Comparison of ENCODE assay signal across 27 mouse cellular contexts in genomic region chr7:124607061-124607460, GRCm38 (mm10).
"Had no signal": no experiment of that assay in that cellular context is flagged by ENCODE, and none has a peak within 500 bp of the region (broad histone marks: within the 10 kb centered on the region; RNA-seq: fewer than 3 reads in every experiment).

No protein-coding gene starts in this region.

- H3K4me2 ChIP-seq: embryonic facial prominence, embryonic 12.5 days; embryonic facial prominence, embryonic 13.5 days; embryonic facial prominence, embryonic 15.5 days; forebrain, embryonic 12.5 days; forebrain, embryonic 13.5 days; forebrain, embryonic 15.5 days had no signal

- H3K27ac ChIP-seq: embryonic facial prominence, embryonic 10.5 days; embryonic facial prominence, embryonic 12.5 days; embryonic facial prominence, embryonic 13.5 days; embryonic facial prominence, embryonic 15.5 days; forebrain, embryonic 10.5 days; forebrain, embryonic 12.5 days; forebrain, embryonic 13.5 days; forebrain, embryonic 15.5 days; gastrocnemius, adult 2 months had no signal

- H3K4me3 ChIP-seq: embryonic facial prominence, embryonic 10.5 days; embryonic facial prominence, embryonic 12.5 days; embryonic facial prominence, embryonic 13.5 days; embryonic facial prominence, embryonic 15.5 days; erythroblast, embryonic 14.5 days; forebrain, embryonic 10.5 days; forebrain, embryonic 12.5 days; forebrain, embryonic 13.5 days; forebrain, embryonic 15.5 days; gastrocnemius, adult 2 months had no signal

- ATAC-seq: forebrain, embryonic 13.5 days; forebrain, embryonic 14.5 days; forebrain, embryonic 15.5 days; forebrain, embryonic 16.5 days; forebrain, postnatal 0 days had no signal

- H3K9ac ChIP-seq: embryonic facial prominence, embryonic 12.5 days; embryonic facial prominence, embryonic 13.5 days; embryonic facial prominence, embryonic 15.5 days; forebrain, embryonic 12.5 days; forebrain, embryonic 13.5 days; forebrain, embryonic 15.5 days; forebrain, postnatal 0 days had no signal

- H3K27me3 ChIP-seq: embryonic facial prominence, embryonic 12.5 days; embryonic facial prominence, embryonic 13.5 days; embryonic facial prominence, embryonic 15.5 days; forebrain, embryonic 12.5 days; forebrain, embryonic 13.5 days; forebrain, embryonic 15.5 days had no signal

- H3K4me1 ChIP-seq: embryonic facial prominence, embryonic 10.5 days; embryonic facial prominence, embryonic 12.5 days; embryonic facial prominence, embryonic 13.5 days; embryonic facial prominence, embryonic 15.5 days; forebrain, embryonic 10.5 days; forebrain, embryonic 12.5 days; forebrain, embryonic 13.5 days; forebrain, embryonic 15.5 days had no signal

- DNase-seq: cerebellum, adult 2 months; cerebellum, adult 8-10 months; cerebellum, adult 9-10 months; cerebellum, adult 9-11 months; cerebellum, postnatal 10 days; cerebellum, postnatal 14 days; cerebellum, postnatal 25 days; cerebellum, postnatal 36 days; embryo, embryonic 11 days; forebrain, postnatal 0 days; gastrocnemius, adult 2 months; gastrocnemius, postnatal 10 days; gastrocnemius, postnatal 14 days; gastrocnemius, postnatal 25 days; gastrocnemius, postnatal 36 days; heart, adult 18-20 months had no signal

- H3K36me3 ChIP-seq: embryonic facial prominence, embryonic 10.5 days; embryonic facial prominence, embryonic 12.5 days; embryonic facial prominence, embryonic 13.5 days; embryonic facial prominence, embryonic 15.5 days; forebrain, embryonic 10.5 days; forebrain, embryonic 12.5 days; forebrain, embryonic 15.5 days had no signal

- H3K9me3 ChIP-seq: embryonic facial prominence, embryonic 10.5 days; embryonic facial prominence, embryonic 12.5 days; embryonic facial prominence, embryonic 13.5 days; embryonic facial prominence, embryonic 15.5 days; forebrain, embryonic 10.5 days; forebrain, embryonic 12.5 days; forebrain, embryonic 13.5 days; forebrain, embryonic 15.5 days had no signal
